Mouse (Mus musculus) adrenal gland, adult 10 weeks (tissue): Measurements from ENCODE around the gene Pdlim1. TPM values are rescaled to one million over a fixed set of nuclear protein-coding genes. Genes with fewer than 3 reads are reported as not detected.

ENCODE experiments used
- polyA plus RNA-seq: library from polyadenylated mRNA; stranded (reverse); fragments of 350-450 nt; fragmentation: Illumina TruSeq; extraction: RNeasy Lipid Tissue Mini Kit (QIAGEN cat#74804); gene quantifications from one replicate; pipeline ENCODE4 v1.2.3, GENCODE M21; 2014; ENCODE audit warnings: low read depth, low replicate concordance

Gene Pdlim1
- polyA plus RNA-seq = 1.6 TPM

DNA sequence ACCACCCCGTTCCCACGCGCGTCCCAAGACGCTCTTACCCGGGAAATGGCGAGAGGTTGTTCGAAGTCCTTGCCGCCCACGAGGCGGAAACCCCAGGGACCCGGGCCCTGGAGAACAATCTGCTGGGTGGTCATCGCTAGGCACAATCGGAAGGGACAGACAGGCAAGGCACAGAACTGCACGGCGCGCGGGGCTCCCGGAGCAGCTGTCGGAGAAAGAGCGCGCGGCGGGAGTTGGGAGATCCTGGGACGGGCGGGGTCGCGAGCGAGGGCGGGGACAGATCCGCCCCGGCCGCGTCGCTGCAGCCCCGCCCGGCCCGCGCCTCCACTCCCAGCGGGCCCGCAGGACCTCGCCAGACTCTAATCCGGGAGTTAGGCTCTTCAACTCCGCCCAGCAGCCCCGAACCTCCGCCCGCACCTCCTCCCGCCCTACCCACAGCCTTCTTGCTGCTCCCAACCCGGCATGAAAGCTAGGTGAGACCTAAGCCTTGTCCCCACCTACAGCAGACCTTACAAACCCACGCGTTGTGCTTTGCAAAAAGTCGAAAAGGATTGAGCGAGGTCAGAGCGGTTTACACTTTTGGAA lies at the start of gene Pdlim1:
TSS of gene Pdlim1 (minus strand) at position 535 of the 585 bp plus-strand sequence.

DNA sequence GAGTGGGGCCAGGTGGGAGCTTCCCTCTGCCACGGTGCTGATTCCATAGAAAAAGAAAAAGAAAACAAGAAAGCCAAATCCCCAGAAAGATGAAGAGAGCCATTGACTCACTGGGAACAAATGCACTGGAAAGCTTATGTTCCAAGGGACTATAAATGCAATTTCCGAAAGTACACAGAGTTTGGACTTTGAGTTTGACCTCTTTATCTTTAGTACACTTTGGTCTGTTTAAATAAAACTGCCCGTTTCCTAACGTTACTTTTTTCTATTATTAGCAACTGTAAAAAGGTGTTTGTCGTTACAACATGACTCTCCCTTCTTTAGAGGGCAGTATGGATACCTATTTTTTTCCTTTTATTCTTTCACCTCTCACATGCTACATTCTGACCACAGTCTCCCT lies 84.5 kb downstream of the Pdlim1 start, which contains the start of gene Cyp2c70:
TSS of gene Cyp2c70 (minus strand) at position 174 of the 400 bp plus-strand sequence.

Other genes starting within 250 kb of the Pdlim1 start
- not detected for gene Cyp2c54, start 198.0 kb downstream of the Pdlim1 start, polyA plus RNA-seq
- not detected for gene Cyp2c50, start 182.2 kb downstream of the Pdlim1 start, polyA plus RNA-seq
- 1.7 TPM for gene Cyp2c70, start 84.5 kb downstream of the Pdlim1 start, polyA plus RNA-seq
- gene Sorbs1, start 241.9 kb upstream of the Pdlim1 start, polyA plus RNA-seq = 132 TPM